Mouse (Mus musculus) forebrain, postnatal 0 days (tissue): ENCODE data around the gene Tmem199. TPM values are rescaled to one million over a fixed set of nuclear protein-coding genes. Genes with fewer than 3 reads are reported as not detected.

ENCODE experiments used
- ATAC-seq: fragments of 200-750 bp; cut with Nextera tagmentation; 2 replicates; pipeline ENCODE4 v1.8.0; 2017; ENCODE audit warnings: mild to moderate bottlenecking, moderate library complexity
- DNase-seq: peaks from one replicate; pipeline ENCODE4 v3.0.0-alpha.2; 2015
- H3K27ac ChIP-seq: fragments of 300-500 bp; sonication (generic); 2 replicates; pipeline ENCODE4 v1.5.1; 2014; ENCODE audit warnings: low read depth, mild to moderate bottlenecking, antibody characterized with exemption, low read length, moderate library complexity, mixed read lengths
- H3K27me3 ChIP-seq: fragments of 300-500 bp; sonication (generic); 2 replicates; pipeline ENCODE4 v1.6.1; 2014; ENCODE audit warnings: mild to moderate bottlenecking, low read length, mixed read lengths; ENCODE audit not compliant: insufficient read depth
- H3K36me3 ChIP-seq: fragments of 300-500 bp; sonication (generic); 2 replicates; pipeline ENCODE4 v1.6.1; 2014; ENCODE audit warnings: mild to moderate bottlenecking, moderate library complexity; ENCODE audit not compliant: insufficient read depth
- H3K4me1 ChIP-seq: fragments of 300-500 bp; sonication (generic); 2 replicates; pipeline ENCODE4 v1.6.1; 2014; ENCODE audit warnings: antibody characterized with exemption; ENCODE audit not compliant: insufficient read depth
- H3K4me2 ChIP-seq: fragments of 300-500 bp; sonication (generic); 2 replicates; pipeline ENCODE4 v1.6.1; 2014; ENCODE audit warnings: low read depth, mild to moderate bottlenecking, moderate library complexity
- H3K4me3 ChIP-seq: fragments of 300-500 bp; sonication (generic); 2 replicates; pipeline ENCODE4 v1.5.1; 2014; ENCODE audit warnings: low read depth, low read length, mixed read lengths
- H3K9ac ChIP-seq: fragments of 300-500 bp; sonication (generic); 2 replicates; pipeline ENCODE4 v1.6.1; 2014; ENCODE audit warnings: mild to moderate bottlenecking
- H3K9me3 ChIP-seq: fragments of 300-500 bp; sonication (generic); 2 replicates; pipeline ENCODE4 v1.6.1; 2016; ENCODE audit warnings: low read length
- CTCF ChIP-seq: sonication (generic); IDR thresholded peaks from 2 replicates; pipeline ENCODE4 v1.5.1; 2016; ENCODE audit warnings: antibody characterized with exemption, control low read depth, low read depth
- WGBS: fragments of 180-500 bp; shearing (Covaris S2); extraction: QIAGEN DNeasy Blood & Tissue Kit; methylation state at CpG from one replicate; pipeline ENCODE4 v1.1.7; 2014; 5-methylcytosine and 5-hydroxymethylcytosine counted together
- polyA plus RNA-seq: library from polyadenylated mRNA; unstranded; fragments of >200 nt; fragmentation: Nextera tagmentation; extraction: Ambion mirVana; gene quantifications from 2 replicates; pipeline ENCODE4 v1.2.1, GENCODE M21; 2015
- total RNA-seq: library from RNA; depleted of rRNA; stranded (reverse); fragments of >200 nt; gene quantifications from 2 replicates; pipeline ENCODE4 v1.2.3, GENCODE M21; 2014

Gene Tmem199
- total and polyA plus RNA-seq, 2 experiments from 2014 or later = 64.8 to 84.2 TPM

DNA sequence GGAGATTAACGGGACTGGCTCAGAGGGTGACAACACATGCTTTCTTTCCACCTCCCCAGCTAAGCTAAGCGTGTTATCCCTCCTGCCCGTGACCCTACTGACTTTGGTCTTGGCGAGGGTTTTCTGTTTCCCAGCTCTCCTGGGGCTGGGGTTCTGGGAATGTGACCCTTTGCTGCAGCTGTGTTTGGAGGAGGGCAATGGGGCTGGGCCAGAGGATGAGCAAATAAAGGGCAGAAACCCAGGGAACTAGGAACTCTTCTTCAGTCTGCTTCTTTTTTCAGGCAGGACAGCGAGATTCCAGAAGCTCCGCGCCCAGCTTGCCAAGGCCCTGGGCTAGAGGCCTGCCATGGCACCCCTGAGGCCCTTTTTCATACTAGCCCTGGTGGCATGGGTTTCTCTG, 13.0 kb downstream of the Tmem199 start, which contains the start of gene Vtn:
TSS of gene Vtn (plus strand) at position 88 of the 400 bp plus-strand sequence.
- H3K27ac ChIP-seq = peak within 1 kb of the TSS; percentile 94
- peak within 1 kb of the TSS; percentile 80 for H3K4me3 ChIP-seq
- WGBS = 74% methylated on average over 7 of the region's 7 CpGs
- no peaks in the 10 kb centered on the region for H3K27me3 ChIP-seq
- ATAC-seq = no peak
- H3K4me1 ChIP-seq = peaks cover 10% of the 10 kb centered on the region
- H3K36me3 ChIP-seq = no peaks in the 10 kb centered on the region
- H3K9me3 ChIP-seq = no peaks in the 10 kb centered on the region
- H3K9ac ChIP-seq = peak within 1 kb of the TSS; percentile 89
- TF ChIP-seq CTCF = no peak
- DNase-seq = no peak
- peak within 1 kb of the TSS; percentile 64 for H3K4me2 ChIP-seq

DNA sequence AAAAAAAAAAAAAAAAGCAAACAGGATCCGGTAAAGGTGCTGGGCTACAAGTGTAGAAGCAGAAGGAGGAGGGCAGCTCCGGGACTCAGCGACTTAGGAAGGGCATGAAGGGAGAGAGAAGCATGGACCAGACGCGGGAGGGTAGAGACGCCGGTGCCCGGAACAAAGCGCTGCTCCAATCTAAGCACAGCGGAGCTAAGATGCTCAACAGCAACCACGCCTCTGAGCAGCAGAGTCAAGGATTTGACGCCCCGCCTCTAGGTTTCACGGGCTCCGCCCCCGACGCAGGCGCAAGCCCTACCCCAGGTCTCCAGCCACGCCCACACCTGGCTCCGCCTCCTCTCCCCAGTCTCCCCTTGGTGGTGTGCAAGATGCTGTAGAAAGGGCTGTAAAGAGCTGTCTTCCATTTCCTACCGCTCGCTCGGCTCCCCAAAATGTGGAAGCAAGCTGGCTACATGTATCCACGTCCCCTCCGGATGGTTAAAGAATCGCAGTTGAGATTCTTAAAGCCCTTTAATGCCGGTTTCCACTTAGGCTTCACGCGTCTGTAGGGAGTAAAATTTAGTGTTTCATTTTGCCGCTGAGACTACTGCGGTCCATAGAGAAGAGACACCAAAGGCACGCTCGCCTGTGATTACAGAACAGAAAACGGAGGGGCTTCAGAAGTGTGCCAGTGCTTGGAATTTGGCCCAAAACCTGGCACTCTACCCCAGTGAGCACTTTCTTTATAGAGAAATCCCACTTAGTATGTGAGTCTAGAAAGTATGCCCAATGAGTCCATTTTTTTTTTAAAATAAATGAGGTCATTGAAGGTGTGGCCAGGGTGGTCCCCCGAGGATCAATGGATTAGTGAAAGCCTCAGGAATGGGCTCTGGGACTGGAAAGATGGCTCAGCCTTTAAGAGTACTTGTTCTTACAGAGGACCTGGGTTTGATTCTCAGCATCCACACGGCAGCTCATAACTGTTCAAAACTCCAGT, 14.1 kb downstream of the Tmem199 start, which contains the start of gene Sarm1:
TSS of gene Sarm1 (minus strand) at position 211 of the 979 bp plus-strand sequence.
- peak; percentile 44 for TF ChIP-seq CTCF
- Histone ChIP-seq H3K36me3 (no peaks in the 10 kb centered on the region), H3K27me3 (no peaks in the 10 kb centered on the region), H3K4me2 (peak within 1 kb of the TSS; percentile 64), H3K9me3 (no peaks in the 10 kb centered on the region), H3K4me1 (peaks cover 10% of the 10 kb centered on the region), H3K27ac (peak within 1 kb of the TSS; percentile 94), H3K4me3 (peak within 1 kb of the TSS; percentile 80), H3K9ac (peak within 1 kb of the TSS; percentile 89)
- ATAC-seq (peak; percentile 97), DNase-seq (peak; percentile 98)
- 3% methylated on average over 36 of the region's 36 CpGs for WGBS

DNA sequence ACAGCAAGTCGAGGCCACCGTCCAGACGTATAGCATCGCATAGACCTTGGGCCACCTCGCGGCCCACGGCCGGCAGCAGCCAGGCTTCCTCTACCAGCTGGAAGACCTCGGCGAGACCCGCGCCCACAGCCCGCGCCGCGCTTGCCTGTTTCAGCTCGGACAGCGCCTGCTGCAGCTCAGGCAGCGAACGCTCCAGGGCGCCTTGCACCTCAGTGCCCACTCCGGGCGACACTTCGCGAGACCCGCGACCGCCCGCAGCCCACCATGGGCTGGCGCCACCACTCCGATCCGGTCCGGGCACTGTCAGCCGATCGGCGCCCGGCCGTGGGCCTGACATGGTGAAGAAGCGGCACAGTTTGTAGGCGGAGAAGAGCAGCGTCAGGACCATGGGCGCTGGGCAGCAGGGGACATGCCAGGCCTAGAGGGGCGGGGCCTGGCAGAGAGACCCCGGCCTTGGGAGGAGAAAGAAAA, 14.9 kb downstream of the Tmem199 start:
- H3K27ac ChIP-seq = peak overlapping the region; percentile 94
- peak overlapping the region; percentile 89 for H3K9ac ChIP-seq
- peak overlapping the region; percentile 80 for H3K4me3 ChIP-seq
- no peaks in the 10 kb centered on the region for H3K36me3 ChIP-seq
- ATAC-seq = peak; percentile 42
- WGBS = under 1% methylated on average over 43 of the region's 44 CpGs
- H3K27me3 ChIP-seq = no peaks in the 10 kb centered on the region
- DNase-seq = no peak
- TF ChIP-seq CTCF = no peak
- H3K4me1 ChIP-seq = peaks cover 10% of the 10 kb centered on the region
- peak overlapping the region; percentile 64 for H3K4me2 ChIP-seq
- no peaks in the 10 kb centered on the region for H3K9me3 ChIP-seq

DNA sequence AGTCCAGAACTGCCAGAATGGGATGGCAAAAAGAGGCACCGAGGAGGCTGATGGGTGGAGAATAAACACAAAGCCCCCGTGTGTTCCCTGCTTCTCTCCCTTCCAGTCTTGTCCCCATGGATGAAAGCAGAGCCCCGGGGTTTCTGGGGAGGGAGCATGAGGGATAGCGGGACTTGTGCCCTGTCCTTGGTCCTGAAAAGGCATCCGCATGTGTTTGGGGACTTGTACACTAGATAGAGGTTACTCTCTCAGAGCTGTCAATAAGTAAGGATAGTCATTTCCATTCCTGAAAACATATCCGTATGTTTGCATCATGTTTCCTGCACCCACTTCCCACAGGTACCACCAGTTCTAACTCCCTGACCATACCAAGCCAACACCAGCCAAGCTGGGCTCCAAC, 16.1 kb downstream of the Tmem199 start:
- H3K4me2 ChIP-seq = peak overlapping the region; percentile 64
- no peaks in the 10 kb centered on the region for H3K9me3 ChIP-seq
- DNase-seq (no peak), ATAC-seq (no peak)
- H3K27me3 ChIP-seq = no peaks in the 10 kb centered on the region
- H3K4me1 ChIP-seq = peaks cover 16% of the 10 kb centered on the region
- H3K27ac ChIP-seq = no peak overlapping the region
- H3K4me3 ChIP-seq = peak overlapping the region; percentile 80
- H3K9ac ChIP-seq = peak overlapping the region; percentile 89
- TF ChIP-seq CTCF = no peak
- WGBS = 8% methylated on average over 6 of the region's 6 CpGs
- H3K36me3 ChIP-seq = no peaks in the 10 kb centered on the region

DNA sequence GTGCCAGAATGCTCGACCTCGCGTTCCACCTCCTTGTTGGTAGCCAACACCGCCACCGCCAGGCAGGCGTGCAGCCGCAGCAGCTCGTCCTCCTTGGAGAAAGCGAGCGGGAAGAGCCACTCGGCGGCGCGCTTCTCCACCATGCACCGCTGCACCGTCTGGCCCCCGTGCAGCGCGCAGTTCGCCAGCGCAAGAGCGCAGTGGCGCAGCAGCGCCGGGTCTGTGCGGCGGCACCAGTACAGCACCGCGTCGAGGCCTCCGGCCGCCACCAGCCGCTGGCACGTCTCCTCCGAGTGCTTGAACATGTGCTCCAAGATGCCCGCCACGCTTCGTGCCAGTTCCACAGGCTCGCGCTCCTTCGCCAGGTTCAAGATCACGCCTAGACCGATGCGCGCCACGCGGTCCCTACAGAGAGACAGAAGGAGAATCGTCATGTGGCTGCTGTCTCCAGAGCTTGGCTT, 21.2 kb downstream of the Tmem199 start:
- ATAC-seq (peak; percentile 89), DNase-seq (peak; percentile 77)
- peak; percentile 72 for TF ChIP-seq CTCF
- Histone ChIP-seq H3K27ac (peak overlapping the region; percentile 22; the same call in 1 of the 2 replicates), H3K36me3 (peaks cover 18% of the 10 kb centered on the region), H3K4me3 (peak overlapping the region; percentile 30), H3K9ac (peak overlapping the region; percentile 50), H3K9me3 (no peaks in the 10 kb centered on the region), H3K4me1 (peaks cover 15% of the 10 kb centered on the region), H3K4me2 (peak overlapping the region; percentile 52), H3K27me3 (no peaks in the 10 kb centered on the region)
- 7% methylated on average over 45 of the region's 48 CpGs for WGBS

DNA sequence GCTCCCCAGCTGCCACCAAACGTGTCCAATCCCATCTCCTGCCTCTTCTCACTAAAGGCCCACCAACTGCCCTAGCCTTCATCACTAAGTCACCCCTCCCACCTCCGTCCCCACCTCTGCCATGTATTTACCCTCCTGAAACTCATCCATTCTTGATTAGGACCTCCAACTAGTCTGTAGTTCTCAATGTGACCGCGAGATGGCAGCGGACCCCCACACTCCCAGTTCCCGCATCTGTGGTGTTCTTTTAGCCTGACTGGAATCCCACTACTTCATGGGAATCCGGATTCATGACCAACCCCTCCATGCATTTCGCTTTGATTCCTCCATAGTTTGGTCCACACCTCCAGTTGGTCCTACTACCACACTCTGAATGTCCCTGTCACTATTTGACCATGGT, 23.8 kb downstream of the Tmem199 start:
- Histone ChIP-seq H3K4me1 (peaks cover 11% of the 10 kb centered on the region), H3K9me3 (no peaks in the 10 kb centered on the region), H3K27me3 (no peaks in the 10 kb centered on the region), H3K36me3 (peaks cover 30% of the 10 kb centered on the region), H3K9ac (no peak overlapping the region), H3K27ac (no peak overlapping the region), H3K4me2 (no peak overlapping the region), H3K4me3 (no peak overlapping the region)
- WGBS = 3% methylated on average over 8 of the region's 8 CpGs
- peak; percentile 93 for TF ChIP-seq CTCF
- peak; percentile 87 for DNase-seq
- ATAC-seq = peak; percentile 40; the same call in 1 of the 2 replicates

DNA sequence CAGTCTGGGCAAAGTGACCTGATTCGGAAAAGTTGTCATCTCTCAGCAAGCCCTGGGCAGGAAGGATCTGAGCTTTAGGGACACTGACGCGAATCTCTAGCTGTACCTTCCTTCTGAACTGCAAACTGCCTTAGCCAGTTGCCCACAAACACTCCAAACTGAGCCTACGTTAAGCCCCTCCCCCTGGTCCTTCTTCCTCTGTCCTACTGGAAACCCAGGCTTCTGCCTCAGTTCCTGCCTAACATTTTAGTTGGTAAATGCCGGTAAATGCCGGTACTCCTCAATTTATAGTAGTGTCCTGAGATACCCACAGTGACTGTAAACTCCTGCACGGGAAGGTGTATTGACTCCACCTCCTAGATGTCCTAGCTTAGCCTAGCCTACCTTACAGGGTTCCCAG, 28.3 kb downstream of the Tmem199 start:
- WGBS = 72% methylated on average over 7 of the region's 7 CpGs
- Histone ChIP-seq H3K36me3 (peaks cover 65% of the 10 kb centered on the region), H3K9me3 (no peaks in the 10 kb centered on the region), H3K27ac (no peak overlapping the region), H3K27me3 (no peaks in the 10 kb centered on the region), H3K4me3 (no peak overlapping the region), H3K4me1 (no peaks in the 10 kb centered on the region), H3K4me2 (no peak overlapping the region), H3K9ac (no peak overlapping the region)
- no peak for TF ChIP-seq CTCF
- DNase-seq = no peak
- ATAC-seq = no peak
